Mouse (Mus musculus) stomach, embryonic 15.5 days (tissue): ENCODE measurements around the gene Elmo2. TPM values are rescaled to one million over a fixed set of nuclear protein-coding genes. Genes with fewer than 3 reads are reported as not detected.

Experiments used
- polyA plus RNA-seq: library from polyadenylated mRNA; unstranded; fragments of >200 nt; fragmentation: Nextera tagmentation; extraction: Ambion mirVana; gene quantifications from 2 replicates; pipeline ENCODE4 v1.2.1, GENCODE M21; 2015

The Elmo2 gene
- polyA plus RNA-seq, 1 experiment from 2014 or later, result 53.2 TPM

Other genes starting within 250 kb of the Elmo2 start
- not detected in 2 replicates for gene 1700025C18Rik, start 235.7 kb downstream of the Elmo2 start, polyA plus RNA-seq
- gene Cdh22, start 91.6 kb downstream of the Elmo2 start, polyA plus RNA-seq, result 0.57 and 0.63 TPM in 2 replicates
- 60.5 and 71.8 TPM in 2 replicates for gene Slc35c2, start 38.6 kb downstream of the Elmo2 start, polyA plus RNA-seq
- 0.64 and 0.66 TPM in 2 replicates for gene Zfp663, start 42.2 kb upstream of the Elmo2 start, polyA plus RNA-seq
- gene Zfp334, start 61.8 kb upstream of the Elmo2 start, polyA plus RNA-seq, result 5.6 TPM in 2 replicates
- 0.37 and 0.59 TPM in 2 replicates for gene Ocstamp, start 73.9 kb upstream of the Elmo2 start, polyA plus RNA-seq
- 0.89 and 1.0 TPM in 2 replicates for gene Slc13a3, start 146.8 kb upstream of the Elmo2 start, polyA plus RNA-seq
- 32.7 and 32.8 TPM in 2 replicates for gene Trp53rka, start 166.8 kb upstream of the Elmo2 start, polyA plus RNA-seq
- 7.2 and 8.1 TPM in 2 replicates for gene Slc2a10, start 177.3 kb upstream of the Elmo2 start, polyA plus RNA-seq